Mouse (Mus musculus): ENCODE measurements around the gene Vmn2r92. TPM values are rescaled to one million over a fixed set of nuclear protein-coding genes. Genes with fewer than 3 reads are reported as not detected.
"Not testable (repeated sequence)": the region's sequence is repeated elsewhere in the genome, so short reads cannot be mapped to it uniquely, and the experiment has no call there.

The Vmn2r92 gene
- polyA plus RNA-seq (2015; fragmentation: Nextera tagmentation; extraction: Ambion mirVana), result not detected in 2 replicates

- not testable (repeated sequence) for H3K27me3 ChIP-seq (ENCODE audit: insufficient read depth, low read length)
- WGBS, result 58% methylated on average over 1 of the region's 1 CpGs
These were observed at the start of gene Vmn2r92 for GRCm38 (mm10) chr17:18151587-18151986. TSS of gene Vmn2r92 (plus strand) at chr17:18151887.

GRCm38 (mm10) chr17:18102265-18102664 lies 49.4 kb upstream of the Vmn2r92 start:
- H3K36me3 ChIP-seq (ENCODE audit: insufficient read depth, low read length); H3K9ac ChIP-seq (replicated peaks; ENCODE audit: low read length); H3K4me2 ChIP-seq (replicated peaks; ENCODE audit: low read depth, low read length); H3K9me3 ChIP-seq (ENCODE audit: low read length); H3K27me3 ChIP-seq (ENCODE audit: insufficient read depth, low read length); ATAC-seq (ENCODE audit: low FRiP score, low TSS enrichment); H3K4me3 ChIP-seq (ENCODE audit: low read length); H3K27ac ChIP-seq (ENCODE audit: low read length); H3K4me1 ChIP-seq (ENCODE audit: insufficient read depth, low read length): not testable (repeated sequence)
- WGBS, result 89% methylated on average over 3 of the region's 3 CpGs

More at GRCm38 (mm10) chr17:18151587-18151986, at the start of gene Vmn2r92:
- not testable (repeated sequence) for H3K27ac ChIP-seq (ENCODE audit: low read length); H3K9me3 ChIP-seq (ENCODE audit: low read length); H3K4me3 ChIP-seq (ENCODE audit: low read length); ATAC-seq (ENCODE audit: low FRiP score, low TSS enrichment); H3K4me1 ChIP-seq (ENCODE audit: insufficient read depth, low read length); H3K36me3 ChIP-seq (ENCODE audit: insufficient read depth, low read length); H3K4me2 ChIP-seq (replicated peaks; ENCODE audit: low read depth, low read length); H3K9ac ChIP-seq (replicated peaks; ENCODE audit: low read length)

GRCm38 (mm10) chr17:18161194-18161593 lies 9.5 kb downstream of the Vmn2r92 start:
- not testable (repeated sequence) for H3K4me2 ChIP-seq (replicated peaks; ENCODE audit: low read depth, low read length); ATAC-seq (ENCODE audit: low FRiP score, low TSS enrichment); H3K9me3 ChIP-seq (ENCODE audit: low read length); H3K27ac ChIP-seq (ENCODE audit: low read length); H3K9ac ChIP-seq (replicated peaks; ENCODE audit: low read length); H3K4me1 ChIP-seq (ENCODE audit: insufficient read depth, low read length); H3K36me3 ChIP-seq (ENCODE audit: insufficient read depth, low read length); H3K27me3 ChIP-seq (ENCODE audit: insufficient read depth, low read length); H3K4me3 ChIP-seq (ENCODE audit: low read length)
- WGBS, result 55% methylated on average over 2 of the region's 2 CpGs

- 79% methylated on average over 1 of the region's 1 CpGs for WGBS
- ATAC-seq (ENCODE audit: low FRiP score, low TSS enrichment), result no peak
- Histone ChIP-seq H3K9ac (replicated peaks; ENCODE audit: low read length) (no peak overlapping the region), H3K9me3 (ENCODE audit: low read length) (no peaks in the 10 kb centered on the region), H3K36me3 (ENCODE audit: insufficient read depth, low read length) (no peaks in the 10 kb centered on the region), H3K4me3 (ENCODE audit: low read length) (no peak overlapping the region), H3K4me1 (ENCODE audit: insufficient read depth, low read length) (no peaks in the 10 kb centered on the region), H3K27me3 (ENCODE audit: insufficient read depth, low read length) (no peaks in the 10 kb centered on the region), H3K27ac (ENCODE audit: low read length) (no peak overlapping the region), H3K4me2 (replicated peaks; ENCODE audit: low read depth, low read length) (no peak overlapping the region)
These were observed 38.0 kb downstream of the Vmn2r92 start for GRCm38 (mm10) chr17:18189732-18190131.

GRCm38 (mm10) chr17:18221300-18221699 lies 69.6 kb downstream of the Vmn2r92 start:
- Histone ChIP-seq H3K4me3 (ENCODE audit: low read length) (no peak overlapping the region), H3K4me2 (replicated peaks; ENCODE audit: low read depth, low read length) (no peak overlapping the region), H3K27me3 (ENCODE audit: insufficient read depth, low read length) (no peaks in the 10 kb centered on the region), H3K27ac (ENCODE audit: low read length) (no peak overlapping the region), H3K4me1 (ENCODE audit: insufficient read depth, low read length) (no peaks in the 10 kb centered on the region), H3K36me3 (ENCODE audit: insufficient read depth, low read length) (no peaks in the 10 kb centered on the region), H3K9ac (replicated peaks; ENCODE audit: low read length) (no peak overlapping the region), H3K9me3 (ENCODE audit: low read length) (peaks cover 6% of the 10 kb centered on the region)
- no peak for ATAC-seq (ENCODE audit: low FRiP score, low TSS enrichment)

- no peak overlapping the region for H3K4me3 ChIP-seq (ENCODE audit: low read length)
- no peak overlapping the region for H3K27ac ChIP-seq (ENCODE audit: low read length)
- H3K27me3 ChIP-seq (ENCODE audit: insufficient read depth, low read length), result no peaks in the 10 kb centered on the region
- 71% methylated on average over 2 of the region's 2 CpGs for WGBS
- no peak overlapping the region for H3K9ac ChIP-seq (replicated peaks; ENCODE audit: low read length)
- H3K9me3 ChIP-seq (ENCODE audit: low read length), result peaks cover 6% of the 10 kb centered on the region
- no peaks in the 10 kb centered on the region for H3K36me3 ChIP-seq (ENCODE audit: insufficient read depth, low read length)
- no peak overlapping the region for H3K4me2 ChIP-seq (replicated peaks; ENCODE audit: low read depth, low read length)
- no peak for ATAC-seq (ENCODE audit: low FRiP score, low TSS enrichment)
- no peaks in the 10 kb centered on the region for H3K4me1 ChIP-seq (ENCODE audit: insufficient read depth, low read length)
These were observed 80.3 kb downstream of the Vmn2r92 start for GRCm38 (mm10) chr17:18231996-18232395.

GRCm38 (mm10) chr17:18236931-18237330 lies 85.2 kb downstream of the Vmn2r92 start:
- WGBS, result 87% methylated on average over 13 of the region's 14 CpGs
- Histone ChIP-seq H3K4me1 (ENCODE audit: insufficient read depth, low read length) (no peaks in the 10 kb centered on the region), H3K27me3 (ENCODE audit: insufficient read depth, low read length) (no peaks in the 10 kb centered on the region), H3K4me3 (ENCODE audit: low read length) (no peak overlapping the region), H3K9ac (replicated peaks; ENCODE audit: low read length) (no peak overlapping the region), H3K9me3 (ENCODE audit: low read length) (peaks cover 10% of the 10 kb centered on the region), H3K4me2 (replicated peaks; ENCODE audit: low read depth, low read length) (no peak overlapping the region), H3K36me3 (ENCODE audit: insufficient read depth, low read length) (no peaks in the 10 kb centered on the region), H3K27ac (ENCODE audit: low read length) (no peak overlapping the region)
- no peak for ATAC-seq (ENCODE audit: low FRiP score, low TSS enrichment)

Other genes with a start within 250 kb of the Vmn2r92 start
- gene Fpr-rs4, start 130.2 kb upstream of the Vmn2r92 start, polyA plus RNA-seq (2015; fragmentation: Nextera tagmentation; extraction: Ambion mirVana), result not detected in 2 replicates
- not detected in 2 replicates for gene Vmn2r124, start 102.5 kb upstream of the Vmn2r92 start, polyA plus RNA-seq (2015; fragmentation: Nextera tagmentation; extraction: Ambion mirVana)
- gene Vmn2r91, start 66.9 kb upstream of the Vmn2r92 start, polyA plus RNA-seq (2015; fragmentation: Nextera tagmentation; extraction: Ambion mirVana), result not detected in 2 replicates
- gene Vmn2r94, start 125.9 kb downstream of the Vmn2r92 start, polyA plus RNA-seq (2015; fragmentation: Nextera tagmentation; extraction: Ambion mirVana), result not detected in 2 replicates
- gene Vmn2r93, start 146.2 kb downstream of the Vmn2r92 start, polyA plus RNA-seq (2015; fragmentation: Nextera tagmentation; extraction: Ambion mirVana), result not detected in 2 replicates

Measured in kidney, embryonic 16.5 days (tissue).